Mouse (Mus musculus) stomach, postnatal 0 days (tissue): ENCODE results near the gene Cryzl2.

Source experiments
- CTCF ChIP-seq: IDR thresholded peaks from 2 replicates; pipeline ENCODE4 v1.5.1; 2016; ENCODE audit warnings: antibody characterized with exemption, low read depth, mild to moderate bottlenecking, moderate library complexity
- EP300 ChIP-seq: optimal IDR thresholded peaks from 2 replicates; pipeline ENCODE3; 2016; ENCODE audit warnings: antibody characterized with exemption

DNA sequence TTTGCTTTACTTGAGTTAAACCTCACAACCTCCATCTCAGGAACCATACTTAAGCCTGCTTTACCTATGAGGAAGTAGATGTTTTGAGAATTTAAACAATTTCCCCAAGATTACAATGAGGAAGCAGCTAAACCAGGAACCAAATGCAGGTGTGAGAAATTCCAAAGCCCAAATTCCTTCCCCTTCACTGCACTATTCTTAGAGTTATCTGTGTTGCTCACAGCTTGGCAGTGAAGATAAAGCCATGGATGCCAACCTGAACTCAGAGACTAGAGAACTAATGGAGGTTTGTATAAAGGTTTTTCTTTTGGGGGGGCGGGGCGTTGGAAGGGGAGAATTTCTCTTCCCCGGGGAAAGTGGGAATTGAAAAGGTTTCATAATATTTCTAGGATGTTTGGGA, 6.1 kb upstream of the Cryzl2 start:
- no peak for TF ChIP-seq CTCF
- no peak for TF ChIP-seq EP300
